10 mouse cellular contexts compared by ENCODE assay signal in genomic region chr4:63622378-63622835, GRCm38 (mm10). TPM values are rescaled to one million over a fixed set of nuclear protein-coding genes. Genes with fewer than 3 reads are reported as not detected.
DNase-seq lines count a peak whose midpoint lies in the region; ATAC-seq and TF ChIP-seq lines count a peak whose summit lies in the region.
"Had no signal": no experiment of that assay in that cellular context is flagged by ENCODE, and none has a peak within 500 bp of the region (broad histone marks: within the 10 kb centered on the region; RNA-seq: fewer than 3 reads in every experiment).

TSS of gene Tex48 (minus strand) at chr4:63622428.

- WGBS in intestine, postnatal 0 days = 49% methylated on average over 5 of the region's 5 CpGs
- WGBS in intestine, embryonic 16.5 days = 62% methylated on average over 5 of the region's 5 CpGs
- 56% methylated on average over 5 of the region's 5 CpGs for WGBS in cerebellum, adult 2 months

- ATAC-seq in intestine, postnatal 0 days = no peak
- ATAC-seq in intestine, embryonic 16.5 days = no peak

- peak; percentile 77 for TF ChIP-seq CTCF in intestine, postnatal 0 days (IDR thresholded peaks at IDR 0.05; ENCODE audit: low read depth)
- TF ChIP-seq CTCF in MEL (IDR thresholded peaks at IDR 0.05 in 2 of 3, conservative IDR thresholded peaks at IDR 0.05 in 1 of 3; ENCODE audit: control insufficient read depth in 1 of 3, insufficient read depth in 1 of 3, low read depth in 2 of 3, low read length in 3 of 3, poor library complexity in 1 of 3, severe bottlenecking in 1 of 3) = peak; percentile 14 to 51 (median 16); a peak in 4 of 6 replicates
- TF ChIP-seq CTCF in cerebellum, adult 2 months (IDR thresholded peaks at IDR 0.05; ENCODE audit: borderline replicate concordance, insufficient read depth, low read depth, low read length) = no peak

- no peaks in the 10 kb centered on the region for H3K36me3 ChIP-seq in intestine, postnatal 0 days (ENCODE audit: control insufficient read depth, insufficient read depth)
- no peaks in the 10 kb centered on the region for H3K36me3 ChIP-seq in intestine, embryonic 16.5 days (ENCODE audit: control insufficient read depth, insufficient read depth, low read length)
- peaks cover 0 to 2% of the 10 kb centered on the region in 2 experiments; a peak in 2 of 4 replicates for H3K36me3 ChIP-seq in MEL (ENCODE audit: control insufficient read depth in 1 of 2, insufficient read depth in 2 of 2, low read length in 2 of 2)
- H3K36me3 ChIP-seq: embryonic facial prominence, embryonic 13.5 days had no signal

- H3K27ac ChIP-seq in intestine, postnatal 0 days (ENCODE audit: low read depth, low read length) = no peak within 1 kb of the TSS
- no peak within 1 kb of the TSS for H3K27ac ChIP-seq in intestine, embryonic 16.5 days (ENCODE audit: low read length)
- no peak within 1 kb of the TSS for H3K27ac ChIP-seq in MEL (ENCODE audit: control insufficient read depth, low read depth, low read length)
- no peak within 1 kb of the TSS for H3K27ac ChIP-seq in cerebellum, adult 2 months (ENCODE audit: insufficient read depth, low read length)
- H3K27ac ChIP-seq: embryonic facial prominence, embryonic 13.5 days had no signal

- DNase-seq in B cell, adult 2 months = peak; percentile 66 to 67
- no peak for DNase-seq in MEL (ENCODE audit: low read depth, low spot score)
- DNase-seq in induced T-regulatory cell, adult 2 months (ENCODE audit: low read depth) = peak; percentile 68
- DNase-seq in thymus, postnatal 14 days = peak; percentile 49
- no peak for DNase-seq in cerebellum, adult 2 months
- DNase-seq in heart, postnatal 14 days = no peak

- no peak within 1 kb of the TSS for H3K4me2 ChIP-seq in intestine, postnatal 0 days (replicated peaks; ENCODE audit: low read depth)
- no peak within 1 kb of the TSS for H3K4me2 ChIP-seq in intestine, embryonic 16.5 days (ENCODE audit: low read depth, low read length)
- H3K4me2 ChIP-seq: embryonic facial prominence, embryonic 13.5 days had no signal

- peak; percentile 7; the same call in 1 of the 2 replicates for TF ChIP-seq RAD21 in MEL (IDR thresholded peaks at IDR 0.05; ENCODE audit: low read depth, low read length)

- H3K27me3 ChIP-seq in intestine, postnatal 0 days (replicated peaks; ENCODE audit: control insufficient read depth, insufficient read depth, low read length) = no peaks in the 10 kb centered on the region
- no peaks in the 10 kb centered on the region for H3K27me3 ChIP-seq in intestine, embryonic 16.5 days (replicated peaks; ENCODE audit: control insufficient read depth, insufficient read depth, low read length)
- no peaks in the 10 kb centered on the region for H3K27me3 ChIP-seq in MEL (ENCODE audit: control insufficient read depth in 1 of 2, insufficient read depth in 2 of 2, low read length in 2 of 2)
- no peaks in the 10 kb centered on the region for H3K27me3 ChIP-seq in cerebellum, adult 2 months (ENCODE audit: control insufficient read depth, insufficient read depth, low read length)
- H3K27me3 ChIP-seq: embryonic facial prominence, embryonic 13.5 days had no signal

- intact Hi-C loops in heart, postnatal 14 days (cut with DNase I) = no loop called here

- H3K79me2 ChIP-seq in MEL (ENCODE audit: control insufficient read depth, insufficient read depth, low read length, poor library complexity) = no peaks in the 10 kb centered on the region

- no peaks in the 10 kb centered on the region for H3K4me1 ChIP-seq in intestine, postnatal 0 days (replicated peaks; ENCODE audit: control insufficient read depth, insufficient read depth, low read length)
- H3K4me1 ChIP-seq in intestine, embryonic 16.5 days (ENCODE audit: control insufficient read depth, insufficient read depth, low read length) = no peaks in the 10 kb centered on the region
- H3K4me1 ChIP-seq in MEL (ENCODE audit: control insufficient read depth in 1 of 2, insufficient read depth in 2 of 2, low read length in 2 of 2) = no peaks in the 10 kb centered on the region
- no peaks in the 10 kb centered on the region for H3K4me1 ChIP-seq in cerebellum, adult 2 months (ENCODE audit: control insufficient read depth, insufficient read depth, low read length)
- H3K4me1 ChIP-seq: embryonic facial prominence, embryonic 13.5 days had no signal

- no peak for TF ChIP-seq EP300 in MEL (IDR thresholded peaks at IDR 0.05; ENCODE audit: low read depth in 1 of 2, low read length in 2 of 2)

- H3K4me3 ChIP-seq in intestine, postnatal 0 days (ENCODE audit: low read depth, low read length) = no peak within 1 kb of the TSS
- H3K4me3 ChIP-seq in intestine, embryonic 16.5 days (ENCODE audit: low read length) = no peak within 1 kb of the TSS
- H3K4me3 ChIP-seq in MEL (ENCODE audit: control insufficient read depth in 1 of 2, insufficient read depth in 1 of 2, low read depth in 2 of 2, low read length in 2 of 2) = no peak within 1 kb of the TSS
- no peak within 1 kb of the TSS for H3K4me3 ChIP-seq in cerebellum, adult 2 months (replicated peaks; ENCODE audit: insufficient read depth, low read depth, low read length)
- H3K4me3 ChIP-seq: embryonic facial prominence, embryonic 13.5 days had no signal

- TF ChIP-seq POLR2A in MEL (IDR thresholded peaks at IDR 0.05; ENCODE audit: control insufficient read depth in 1 of 2, insufficient read depth in 1 of 2, low read depth in 1 of 2, low read length in 2 of 2, poor library complexity in 1 of 2) = no peak
- TF ChIP-seq POLR2A in cerebellum, adult 2 months (IDR thresholded peaks at IDR 0.05; ENCODE audit: borderline replicate concordance, insufficient read depth, low read length) = no peak

- no peak within 1 kb of the TSS for H3K9ac ChIP-seq in intestine, postnatal 0 days (ENCODE audit: low read depth, low read length)
- no peak within 1 kb of the TSS for H3K9ac ChIP-seq in intestine, embryonic 16.5 days (ENCODE audit: low read depth, low read length)
- no peak within 1 kb of the TSS for H3K9ac ChIP-seq in MEL (ENCODE audit: control insufficient read depth, low read depth, low read length, poor library complexity, severe bottlenecking)
- H3K9ac ChIP-seq: embryonic facial prominence, embryonic 13.5 days had no signal

- no peaks in the 10 kb centered on the region for H3K9me3 ChIP-seq in intestine, postnatal 0 days (ENCODE audit: control insufficient read depth)
- no peaks in the 10 kb centered on the region for H3K9me3 ChIP-seq in intestine, embryonic 16.5 days (ENCODE audit: control insufficient read depth, low read length)
- no peaks in the 10 kb centered on the region for H3K9me3 ChIP-seq in MEL (replicated peaks; ENCODE audit: insufficient read depth, low read length)
- H3K9me3 ChIP-seq: embryonic facial prominence, embryonic 13.5 days had no signal

TF ChIP-seq in MEL, 35 proteins besides CTCF, POLR2A, EP300 and RAD21:
- TF ChIP-seq SMC3 (IDR thresholded peaks at IDR 0.05; ENCODE audit: low read depth, low read length) = peak; percentile 19; the same call in 1 of the 2 replicates
- no peak for TF ChIP-seq MEF2A (IDR thresholded peaks at IDR 0.05; ENCODE audit: extremely low read depth, insufficient replicate concordance, low read depth, low read length, poor library complexity, severe bottlenecking)
TF ChIP-seq in MEL: peak in this region for 1.

RNA-seq across cellular contexts. Expression of gene Tex48, which starts in this region (rescaled TPM):
- not detected in 2 replicates for polyA plus RNA-seq in intestine, postnatal 0 days (2015; fragmentation: Nextera tagmentation; extraction: Ambion mirVana)
- not detected in 2 replicates for polyA plus RNA-seq in intestine, embryonic 16.5 days (2015; fragmentation: Nextera tagmentation; extraction: Ambion mirVana)
- total RNA-seq in MEL (2012; rRNA removed) = not detected in 2 replicates
- not detected for polyA plus RNA-seq in MEL (2012; ENCODE audit: insufficient read depth in 1 of 2, insufficient read length in 2 of 2, low read depth in 1 of 2, low replicate concordance in 2 of 2, missing spikeins in 1 of 2)
- not detected in 2 replicates for polyA plus RNA-seq in cerebellum, adult 2 months (2012; rRNA removed)
- total RNA-seq in heart, postnatal 14 days (2021) = not detected
- polyA plus RNA-seq: embryonic facial prominence, embryonic 13.5 days; limb, embryonic 14.5 days had no signal

Comparison
In these comparisons a context has a peak if more than half of its experiments do, and no peak if none do; other contexts are left out.
1. DNase-seq: peak in B cell, adult 2 months (2 of 2), induced T-regulatory cell, adult 2 months (single experiment) and thymus, postnatal 14 days (single experiment); none in MEL (single experiment), cerebellum, adult 2 months (0 of 2) and heart, postnatal 14 days (0 of 2).